17 mouse cellular contexts compared by ENCODE assay signal in the genomic region with DNA sequence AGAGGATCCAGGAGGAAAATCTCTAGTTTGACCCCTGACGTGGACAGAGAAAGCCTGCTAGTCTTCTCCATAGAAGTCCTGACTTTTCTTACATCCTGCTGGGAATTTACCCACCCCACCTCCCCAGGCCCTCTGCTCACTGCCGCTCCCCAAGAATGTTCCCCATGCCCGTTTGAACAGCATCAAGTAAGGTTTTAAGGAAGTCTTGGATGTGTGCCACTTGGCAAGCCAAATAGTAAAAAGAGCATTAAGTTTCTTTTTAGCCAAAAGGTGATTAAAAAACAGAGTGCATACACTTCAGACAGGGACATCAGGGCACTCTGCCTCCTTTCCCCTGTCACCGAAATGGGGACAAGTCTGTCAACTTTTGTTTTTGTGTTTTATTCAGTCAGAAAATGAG.
"Had no signal": no experiment of that assay in that cellular context is flagged by ENCODE, and none has a peak within 500 bp of the region (broad histone marks: within the 10 kb centered on the region; RNA-seq: fewer than 3 reads in every experiment).

No protein-coding gene starts in this region.

- H3K9me3 ChIP-seq: limb, embryonic 15.5 days; liver, embryonic 12.5 days; midbrain, embryonic 12.5 days; neural tube, embryonic 12.5 days had no signal

- H3K4me2 ChIP-seq: liver, embryonic 12.5 days had no signal

- H3K4me1 ChIP-seq: liver, embryonic 12.5 days had no signal

- H3K27me3 ChIP-seq: limb, embryonic 15.5 days; liver, embryonic 12.5 days; neural tube, embryonic 12.5 days had no signal

- H3K9ac ChIP-seq: limb, embryonic 15.5 days; liver, embryonic 12.5 days; midbrain, embryonic 12.5 days; neural tube, embryonic 12.5 days had no signal

- H3K36me3 ChIP-seq: limb, embryonic 15.5 days; liver, embryonic 12.5 days; midbrain, embryonic 12.5 days; neural tube, embryonic 12.5 days had no signal

- DNase-seq: kidney, adult 9 months; kidney, postnatal 10 days; kidney, postnatal 4 days; left cerebral cortex, postnatal 4 days; retina, postnatal 1 day; right cerebral cortex, postnatal 4 days; spleen, adult 18-20 months; thymus, adult 18-20 months; thymus, postnatal 14 days had no signal

- H3K27ac ChIP-seq: layer of hippocampus, adult 2 months; limb, embryonic 15.5 days; liver, embryonic 12.5 days; midbrain, embryonic 12.5 days; neural tube, embryonic 12.5 days had no signal

- H3K4me3 ChIP-seq: layer of hippocampus, adult 2 months; limb, embryonic 15.5 days; liver, embryonic 12.5 days; myocyte; neural tube, embryonic 12.5 days had no signal

- ATAC-seq: inflammation-experienced regulatory T-cells, adult 6 months; intestine, postnatal 0 days; liver, embryonic 12.5 days had no signal
